Mouse (Mus musculus) lung, adult 2 months (tissue): ENCODE data around the gene Serpina1f. TPM values are rescaled to one million over a fixed set of nuclear protein-coding genes. Genes with fewer than 3 reads are reported as not detected.
A peak's percentile ranks its signal among the peaks of the same experiment; 100 is the strongest.
"Not testable (repeated sequence)": the region's sequence is repeated elsewhere in the genome, so short reads cannot be mapped to it uniquely, and the experiment has no call there.

ENCODE experiments used
- DNase-seq: peaks from one replicate; pipeline ENCODE4 v3.0.0; 2022
- H3K4me1 ChIP-seq: fragments of 200-500 bp; 2 replicates; pipeline ENCODE4 v1.6.1; 2011; ENCODE audit warnings: low read length; ENCODE audit not compliant: control insufficient read depth, insufficient read depth
- H3K4me3 ChIP-seq: fragments of 200-500 bp; replicated peaks from 2 replicates; pipeline ENCODE3; 2011; ENCODE audit warnings: low read depth, mild to moderate bottlenecking, control low read depth, low read length; ENCODE audit errors: extremely low read depth
- CTCF ChIP-seq: fragments of 200-500 bp; IDR thresholded peaks from 2 replicates; pipeline ENCODE4 v1.5.1; 2011; ENCODE audit warnings: mild to moderate bottlenecking, low read length, control low read depth; ENCODE audit not compliant: insufficient read depth
- POLR2A ChIP-seq: fragments of 200-500 bp; IDR thresholded peaks from 2 replicates; pipeline ENCODE4 v1.6.1; 2011; ENCODE audit warnings: low read depth, mild to moderate bottlenecking, control low read depth, low read length, borderline replicate concordance; ENCODE audit errors: extremely low read depth
- WGBS: fragments of 180-500 bp; shearing (Covaris S2); methylation state at CpG from one replicate; pipeline ENCODE4 v1.1.7; 2018; 5-methylcytosine and 5-hydroxymethylcytosine counted together
- polyA plus RNA-seq: library from polyadenylated mRNA; depleted of rRNA; stranded (reverse); fragments of >200 nt; gene quantifications from 2 replicates; pipeline ENCODE4 v1.2.3, GENCODE M21; 2012

Gene Serpina1f
- polyA plus RNA-seq, 1 experiment, result not detected

- TF ChIP-seq CTCF (no peak), POLR2A (no peak)
- Histone ChIP-seq H3K4me1 (0 out of 2 replicates have a peak, but pooled peaks cover 4% of the 10 kb centered on the region), H3K4me3 (no peak overlapping the region)
- peak; percentile 12 for DNase-seq
- 48% methylated on average over 5 of the region's 5 CpGs for WGBS
Measured at GRCm38 (mm10) chr12:103670344-103670743, 25.0 kb downstream of the Serpina1f start.

GRCm38 (mm10) chr12:103665286-103665685 is 30.0 kb downstream of the Serpina1f start:
- DNase-seq, result no peak
- Histone ChIP-seq H3K4me1 (0 out of 2 replicates have a peak, but pooled peaks cover under 1% of the 10 kb centered on the region), H3K4me3 (no peak overlapping the region)
- WGBS, result 77% methylated on average over 3 of the region's 3 CpGs
- TF ChIP-seq POLR2A (no peak), CTCF (no peak)

GRCm38 (mm10) chr12:103662053-103662452 is 33.3 kb downstream of the Serpina1f start:
- not testable (repeated sequence) for H3K4me1 ChIP-seq, DNase-seq, H3K4me3 ChIP-seq

- no peak for TF ChIP-seq POLR2A
- TF ChIP-seq CTCF, result no peak
- H3K4me3 ChIP-seq, result no peak overlapping the region
- H3K4me1 ChIP-seq, result no peaks in the 10 kb centered on the region
- no peak for DNase-seq
- WGBS, result 76% methylated on average over 5 of the region's 5 CpGs
Measured at GRCm38 (mm10) chr12:103660076-103660475, 35.3 kb downstream of the Serpina1f start.

- DNase-seq, result no peak
- 64% methylated on average over 2 of the region's 2 CpGs for WGBS
- Histone ChIP-seq H3K4me3 (no peak overlapping the region), H3K4me1 (no peaks in the 10 kb centered on the region; the same call in 1 of the 2 replicates)
- no peak for TF ChIP-seq CTCF
- no peak for TF ChIP-seq POLR2A
Measured at GRCm38 (mm10) chr12:103659171-103659570, 36.2 kb downstream of the Serpina1f start.

GRCm38 (mm10) chr12:103657991-103658390 is 37.3 kb downstream of the Serpina1f start:
- Histone ChIP-seq H3K4me3 (no peak overlapping the region), H3K4me1 (no peaks in the 10 kb centered on the region; the same call in 1 of the 2 replicates)
- TF ChIP-seq POLR2A, result no peak
- no peak for TF ChIP-seq CTCF
- WGBS, result 73% methylated on average over 10 of the region's 10 CpGs
- no peak for DNase-seq

- Histone ChIP-seq H3K4me1 (no peaks in the 10 kb centered on the region; the same call in 1 of the 2 replicates), H3K4me3 (no peak within 1 kb of the TSS)
- no peak for DNase-seq
- WGBS, result 66% methylated on average over 9 of the region's 9 CpGs
- TF ChIP-seq POLR2A, result no peak
- TF ChIP-seq CTCF, result no peak
Measured at GRCm38 (mm10) chr12:103656848-103657626, 38.3 kb downstream of the Serpina1f start, which contains the start of gene Serpina6. TSS of gene Serpina6 (minus strand) at chr12:103657212.

GRCm38 (mm10) chr12:103655123-103656044 is 39.9 kb downstream of the Serpina1f start:
- H3K4me1 ChIP-seq, result no peaks in the 10 kb centered on the region; the same call in 1 of the 2 replicates
- no peak overlapping the region for H3K4me3 ChIP-seq
- TF ChIP-seq CTCF (no peak), POLR2A (no peak)
- 67% methylated on average over 7 of the region's 7 CpGs for WGBS
- DNase-seq, result no peak

- H3K4me3 ChIP-seq, result no peak overlapping the region
- no peaks in the 10 kb centered on the region; the same call in 1 of the 2 replicates for H3K4me1 ChIP-seq
- DNase-seq, result no peak
- WGBS, result 93% methylated on average over 2 of the region's 2 CpGs
- no peak for TF ChIP-seq POLR2A
- no peak for TF ChIP-seq CTCF
Measured at GRCm38 (mm10) chr12:103653836-103654235, 41.5 kb downstream of the Serpina1f start.

GRCm38 (mm10) chr12:103646314-103646713 is 49.0 kb downstream of the Serpina1f start:
- WGBS, result 71% methylated on average over 2 of the region's 2 CpGs

More at GRCm38 (mm10) chr12:103646314-103646713, 49.0 kb downstream of the Serpina1f start:
- DNase-seq, result no peak
- Histone ChIP-seq H3K4me1 (no peaks in the 10 kb centered on the region), H3K4me3 (no peak overlapping the region)
- no peak for TF ChIP-seq POLR2A
- TF ChIP-seq CTCF, result no peak
